Mouse (Mus musculus) C2C12 (cell line): Measurements from ENCODE around the gene Edf1.

Experiments used
- CEBPB ChIP-seq: IDR thresholded peaks from one replicate; pipeline ENCODE4 v1.6.1; 2011; ENCODE audit warnings: low read depth, mild to moderate bottlenecking, control low read depth, moderate library complexity
- CTCF ChIP-seq: IDR thresholded peaks from one replicate; pipeline ENCODE4 v1.5.1; 2011; ENCODE audit not compliant: control insufficient read depth, insufficient read depth, insufficient read length
- MAX ChIP-seq: IDR thresholded peaks from one replicate; pipeline ENCODE4 v1.6.1; 2011; ENCODE audit warnings: mild to moderate bottlenecking, control low read depth
- USF1 ChIP-seq: IDR thresholded peaks from one replicate; pipeline ENCODE4 v1.6.1; 2011; ENCODE audit warnings: low read depth, mild to moderate bottlenecking, control low read depth, moderate library complexity

GRCm38 (mm10) chr2:25582466-25583119 lies 24.9 kb downstream of the Edf1 start:
- no peak for TF ChIP-seq CTCF
- TF ChIP-seq CEBPB, result no peak
- no peak for TF ChIP-seq USF1
- no peak for TF ChIP-seq MAX
